Mouse (Mus musculus) gastrocnemius, postnatal 36 days (tissue): ENCODE results near the gene Ppp1r16b. TPM values are rescaled to one million over a fixed set of nuclear protein-coding genes. Genes with fewer than 3 reads are reported as not detected.
"Not testable (repeated sequence)": the region's sequence is repeated elsewhere in the genome, so short reads cannot be mapped to it uniquely, and the experiment has no call there.

ENCODE experiments used
- DNase-seq, 2 experiments: peaks; one replicate each; pipeline ENCODE4 v3.0.0; 2022
- intact Hi-C: fragments of 180-260 bp; cut with DNase I; formaldehyde crosslinking; loops from one replicate; pipeline ENCODE4 v1.15.1; 2025
- total RNA-seq, 2 experiments: library from RNA; stranded (reverse); gene quantifications; 2 replicates each; pipeline ENCODE4 v1.2.3; 2021

Ppp1r16b gene
- total RNA-seq, 2 experiments from 2014 or later = 3.5 to 3.6 TPM

- intact Hi-C loops = no loop called here
- DNase-seq = no peak
Measured at GRCm38 (mm10) chr2:158717551-158718418, 52.6 kb downstream of the Ppp1r16b start.

- intact Hi-C loops = no loop called here
- DNase-seq = no peak
Measured at GRCm38 (mm10) chr2:158718816-158719549, 53.8 kb downstream of the Ppp1r16b start.

- no peak for DNase-seq
- intact Hi-C loops = no loop called here
Measured at GRCm38 (mm10) chr2:158720715-158721370, 55.6 kb downstream of the Ppp1r16b start.

- DNase-seq = no peak
- intact Hi-C loops = no loop called here
Measured at GRCm38 (mm10) chr2:158721481-158721880, 56.3 kb downstream of the Ppp1r16b start.

GRCm38 (mm10) chr2:158722135-158722534 is 56.9 kb downstream of the Ppp1r16b start:
- DNase-seq = no peak
- intact Hi-C loops = no loop called here

GRCm38 (mm10) chr2:158722991-158723551 is 57.9 kb downstream of the Ppp1r16b start:
- intact Hi-C loops = no loop called here
- peak in 1 of 2 experiments; percentile 8 for DNase-seq

- no peak for DNase-seq
- intact Hi-C loops = no loop called here
Measured at GRCm38 (mm10) chr2:158723806-158724205, 58.6 kb downstream of the Ppp1r16b start.

GRCm38 (mm10) chr2:158726252-158726651 is 61.1 kb downstream of the Ppp1r16b start:
- intact Hi-C loops = no loop called here
- no peak for DNase-seq

GRCm38 (mm10) chr2:158728061-158728815 is 63.0 kb downstream of the Ppp1r16b start:
- peak in 1 of 2 experiments; percentile 7 for DNase-seq
- intact Hi-C loops = no loop called here

GRCm38 (mm10) chr2:158730896-158731295 is 65.7 kb downstream of the Ppp1r16b start:
- intact Hi-C loops = no loop called here
- DNase-seq = no peak

- no peak for DNase-seq
- intact Hi-C loops = no loop called here
Measured at GRCm38 (mm10) chr2:158732521-158732920, 67.3 kb downstream of the Ppp1r16b start.

- intact Hi-C loops = no loop called here
- no peak for DNase-seq
Measured at GRCm38 (mm10) chr2:158733136-158733535, 67.9 kb downstream of the Ppp1r16b start.

- peak in 1 of 2 experiments; percentile 13 for DNase-seq
- intact Hi-C loops = no loop called here
Measured at GRCm38 (mm10) chr2:158733914-158734313, 68.7 kb downstream of the Ppp1r16b start.

GRCm38 (mm10) chr2:158734500-158735152 is 69.4 kb downstream of the Ppp1r16b start:
- intact Hi-C loops = no loop called here
- no peak for DNase-seq

- intact Hi-C loops = no loop called here
- no peak for DNase-seq
Measured at GRCm38 (mm10) chr2:158735340-158735739, 70.1 kb downstream of the Ppp1r16b start.

GRCm38 (mm10) chr2:158736247-158736646 is 71.0 kb downstream of the Ppp1r16b start:
- DNase-seq, intact Hi-C loops: not testable (repeated sequence)

GRCm38 (mm10) chr2:158738591-158738990 is 73.4 kb downstream of the Ppp1r16b start:
- no peak for DNase-seq
- intact Hi-C loops = no loop called here

GRCm38 (mm10) chr2:158739113-158739512 is 73.9 kb downstream of the Ppp1r16b start:
- intact Hi-C loops = no loop called here
- DNase-seq = no peak

GRCm38 (mm10) chr2:158741011-158741501 is 75.9 kb downstream of the Ppp1r16b start:
- intact Hi-C loops = loop anchor here (5.0 kb wide), 1 partner anchor 74 kb away; the partner anchor contains the start of gene Ppp1r16b
- no peak for DNase-seq
